Mouse (Mus musculus) gastrocnemius, adult 2 months (tissue): ENCODE data around the gene Il1r2. TPM values are rescaled to one million over a fixed set of nuclear protein-coding genes. Genes with fewer than 3 reads are reported as not detected.

ENCODE experiments used
- DNase-seq: peaks from one replicate; pipeline ENCODE4 v3.0.0; 2022
- H3K27ac ChIP-seq: fragments of 200-600 bp; 2 replicates; pipeline ENCODE4 v1.8.1; 2022; ENCODE audit warnings: mild to moderate bottlenecking
- H3K4me3 ChIP-seq: fragments of 200-600 bp; 2 replicates; pipeline ENCODE4 v1.8.1; 2022; ENCODE audit warnings: mild to moderate bottlenecking, moderate library complexity
- CTCF ChIP-seq: fragments of 200-600 bp; IDR thresholded peaks from 2 replicates; pipeline ENCODE4 v1.8.1; 2022; ENCODE audit warnings: antibody characterized with exemption, mild to moderate bottlenecking, moderate library complexity
- intact Hi-C: fragments of 180-260 bp; cut with DNase I; formaldehyde crosslinking; loops from one replicate; pipeline ENCODE4 v1.15.1; 2025
- long read RNA-seq, 2 experiments: library from polyadenylated mRNA; stranded (forward); transcript quantifications; one replicate each; pipeline ENCODE4 v2.0.0; 2021
- total RNA-seq, 2 experiments: library from RNA; stranded (reverse); gene quantifications; 2 replicates each; pipeline ENCODE4 v1.2.3; 2021

Gene Il1r2
- under 1 TPM in 1 of 2 experiments, not detected in 1; 0.99 TPM for total RNA-seq
- long read RNA-seq, experiment 1, partial matches to known transcripts, result 0 of 1 reads
- long read RNA-seq, experiment 1, other reads (novel, unspliced or antisense), result 1 of 1 reads
- long read RNA-seq, experiment 2, result 0 reads

- no peak for TF ChIP-seq CTCF
- no peak within 1 kb of the TSS for H3K27ac ChIP-seq
- H3K4me3 ChIP-seq, result no peak within 1 kb of the TSS
- intact Hi-C loops, result no loop called here
- DNase-seq, result no peak
These were observed at the start of gene Il1r2 for GRCm38 (mm10) chr1:40073779-40074178. Gene Il1r2 (plus strand): TSS chr1:40074079.

GRCm38 (mm10) chr1:40024554-40025320 lies 49.1 kb upstream of the Il1r2 start:
- TF ChIP-seq CTCF, result no peak
- H3K27ac ChIP-seq, result no peak overlapping the region
- H3K4me3 ChIP-seq, result no peak overlapping the region
- intact Hi-C loops, result no loop called here
- DNase-seq, result no peak

GRCm38 (mm10) chr1:40025416-40025815 lies 48.5 kb upstream of the Il1r2 start:
- DNase-seq, result no peak
- intact Hi-C loops, result no loop called here

GRCm38 (mm10) chr1:40027116-40027620 lies 46.7 kb upstream of the Il1r2 start:
- no peak for TF ChIP-seq CTCF
- Histone ChIP-seq H3K27ac (no peak overlapping the region), H3K4me3 (no peak overlapping the region)
- intact Hi-C loops, result no loop called here
- no peak for DNase-seq

More at GRCm38 (mm10) chr1:40025416-40025815, 48.5 kb upstream of the Il1r2 start:
- Histone ChIP-seq H3K27ac (no peak overlapping the region), H3K4me3 (no peak overlapping the region)
- no peak for TF ChIP-seq CTCF

GRCm38 (mm10) chr1:40028207-40028998 lies 45.5 kb upstream of the Il1r2 start:
- TF ChIP-seq CTCF, result no peak
- H3K27ac ChIP-seq, result no peak overlapping the region
- no peak overlapping the region for H3K4me3 ChIP-seq
- intact Hi-C loops, result no loop called here
- DNase-seq, result no peak

- intact Hi-C loops, result no loop called here
- no peak overlapping the region for H3K27ac ChIP-seq
- TF ChIP-seq CTCF, result no peak
- DNase-seq, result no peak
- H3K4me3 ChIP-seq, result no peak overlapping the region
These were observed 44.3 kb upstream of the Il1r2 start for GRCm38 (mm10) chr1:40029597-40029996.

- no peak for DNase-seq
- intact Hi-C loops, result no loop called here
- TF ChIP-seq CTCF, result no peak
These were observed 43.4 kb upstream of the Il1r2 start for GRCm38 (mm10) chr1:40030287-40030975.

GRCm38 (mm10) chr1:40030976-40031356 lies 42.9 kb upstream of the Il1r2 start:
- TF ChIP-seq CTCF, result no peak
- intact Hi-C loops, result no loop called here
- no peak for DNase-seq
- Histone ChIP-seq H3K27ac (no peak overlapping the region), H3K4me3 (no peak overlapping the region)

More at GRCm38 (mm10) chr1:40030287-40030975, 43.4 kb upstream of the Il1r2 start:
- Histone ChIP-seq H3K4me3 (no peak overlapping the region), H3K27ac (no peak overlapping the region)

GRCm38 (mm10) chr1:40031626-40032025 lies 42.3 kb upstream of the Il1r2 start:
- no peak for DNase-seq
- intact Hi-C loops, result no loop called here
- no peak overlapping the region for H3K4me3 ChIP-seq
- TF ChIP-seq CTCF, result no peak
- no peak overlapping the region for H3K27ac ChIP-seq

- Histone ChIP-seq H3K4me3 (peak overlapping the region; percentile 53; the same call in 1 of the 2 replicates), H3K27ac (peak overlapping the region; percentile 88)
- no peak for DNase-seq
- intact Hi-C loops, result no loop called here
- no peak for TF ChIP-seq CTCF
These were observed 40.6 kb upstream of the Il1r2 start for GRCm38 (mm10) chr1:40033315-40033714.

- no peak for TF ChIP-seq CTCF
- Histone ChIP-seq H3K27ac (peak overlapping the region; percentile 88), H3K4me3 (peak overlapping the region; percentile 53)
- DNase-seq, result peak; percentile 78
- intact Hi-C loops, result no loop called here
These were observed 40.0 kb upstream of the Il1r2 start for GRCm38 (mm10) chr1:40033743-40034420.

- no peak for DNase-seq
- TF ChIP-seq CTCF, result no peak
- H3K4me3 ChIP-seq, result no peak overlapping the region
- intact Hi-C loops, result no loop called here
- no peak overlapping the region for H3K27ac ChIP-seq
These were observed 36.0 kb upstream of the Il1r2 start for GRCm38 (mm10) chr1:40037831-40038230.
